Mouse (Mus musculus) MN1 (cell line): ENCODE results near the gene Agap2.

Experiments
- DNase-seq: peaks from one replicate; pipeline ENCODE4 v3.0.0-alpha.2; 2016; ENCODE audit warnings: low spot score

Gene Agap2

DNA sequence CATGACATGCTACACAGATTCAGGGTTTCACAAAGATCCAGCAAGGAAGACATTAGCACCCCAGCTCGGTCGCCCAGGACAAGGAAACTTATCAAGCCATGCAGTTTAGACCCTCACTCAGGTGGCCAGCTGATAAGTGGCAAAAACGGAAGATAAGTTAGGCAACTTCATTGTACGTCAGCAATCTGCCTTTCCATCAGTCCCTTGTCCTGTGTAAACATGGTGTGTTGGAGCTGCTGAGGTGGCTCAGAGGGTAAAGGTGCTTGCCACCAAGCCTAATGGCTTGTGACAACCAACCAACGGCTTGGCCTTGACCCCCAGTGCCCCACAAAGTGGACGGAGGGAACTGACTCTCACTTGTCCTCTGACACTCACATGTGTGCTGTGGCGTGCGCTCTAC, 25.3 kb downstream of the Agap2 start:
- DNase-seq: no peak

DNA sequence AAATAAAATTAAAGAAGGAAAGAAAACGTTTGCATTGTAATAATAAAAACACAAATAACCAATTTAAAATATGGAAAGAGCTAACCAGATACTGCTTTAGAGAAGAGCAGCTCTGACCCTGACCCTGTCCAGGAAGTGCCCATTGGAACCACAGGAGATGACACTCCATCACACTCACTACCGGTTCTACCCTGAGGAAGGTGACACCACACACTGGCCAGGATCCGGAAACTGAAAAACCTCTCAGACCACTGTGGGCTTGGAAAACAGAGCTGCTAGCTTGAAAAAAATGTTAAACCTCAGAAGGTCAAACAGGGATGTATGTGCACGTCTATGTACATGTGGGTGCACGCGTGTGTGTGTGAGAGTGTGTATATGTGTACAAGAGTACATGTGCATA, 26.1 kb downstream of the Agap2 start:
- no peak for DNase-seq

DNA sequence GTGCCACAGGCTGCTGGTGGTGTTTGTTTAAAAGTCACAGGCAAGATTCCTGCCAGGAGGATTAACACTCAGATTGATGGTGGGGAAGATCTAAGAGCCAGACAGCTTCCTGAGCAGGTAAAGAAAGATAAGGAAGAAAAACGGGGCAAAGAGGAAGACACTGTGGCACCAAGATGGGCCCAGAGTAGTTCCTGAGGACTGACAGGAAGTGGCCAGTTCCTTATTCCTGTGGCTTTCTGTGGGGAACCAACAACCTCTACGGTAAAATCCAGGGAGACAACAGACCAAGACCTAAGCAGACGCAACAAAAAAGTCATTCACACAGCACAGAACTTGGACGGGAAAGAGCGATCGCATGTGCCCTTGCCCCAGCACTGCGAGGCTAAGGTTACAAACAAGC, 28.5 kb downstream of the Agap2 start:
- no peak for DNase-seq

DNA sequence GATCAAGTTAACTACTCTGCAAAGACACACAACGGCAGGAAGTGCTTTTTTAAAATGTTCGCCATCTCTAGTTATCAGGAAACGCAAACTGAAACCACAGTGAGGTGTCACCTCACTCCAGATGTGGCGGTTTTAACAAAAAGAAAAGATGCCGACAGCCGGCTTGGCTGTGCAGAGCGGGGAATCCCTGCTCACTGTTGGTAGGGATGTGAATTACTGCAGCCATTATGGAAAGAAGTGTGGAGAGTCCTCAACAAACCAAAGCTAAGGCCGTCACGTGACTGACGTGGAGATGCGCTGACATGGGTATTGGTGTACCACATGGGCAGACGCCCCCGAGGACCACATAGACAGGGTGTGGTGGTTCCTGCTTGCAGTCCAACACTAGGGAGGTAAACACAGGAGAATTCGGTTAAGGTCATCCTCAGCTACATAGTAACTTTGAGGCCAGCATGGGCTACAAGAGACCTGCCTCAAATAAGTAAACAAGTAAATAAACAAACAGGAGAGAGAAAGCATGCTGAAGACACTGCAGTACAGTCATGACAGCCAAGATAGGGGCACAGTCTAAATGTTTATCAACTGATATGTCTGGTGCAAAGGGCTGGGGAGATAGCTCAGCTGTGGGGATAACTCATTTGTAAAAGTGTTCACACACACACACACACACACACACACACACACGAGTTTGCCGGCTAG, 32.6 kb downstream of the Agap2 start:
- no peak for DNase-seq

DNA sequence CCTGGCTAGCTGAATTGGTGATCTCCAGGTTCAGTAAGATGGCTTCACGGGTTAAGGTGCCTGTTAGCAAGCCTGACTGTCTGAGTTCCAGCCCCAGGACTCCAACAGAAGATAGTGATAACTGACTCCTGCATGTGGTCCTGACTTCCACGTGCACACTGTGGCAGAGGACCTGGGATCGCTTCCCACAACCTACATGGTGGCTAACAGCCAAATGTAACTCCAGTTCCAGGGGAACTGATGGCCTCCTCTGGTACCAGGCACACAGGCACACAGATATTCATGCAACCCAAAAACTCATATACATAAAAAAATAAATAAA, 33.1 kb downstream of the Agap2 start:
- DNase-seq: no peak

DNA sequence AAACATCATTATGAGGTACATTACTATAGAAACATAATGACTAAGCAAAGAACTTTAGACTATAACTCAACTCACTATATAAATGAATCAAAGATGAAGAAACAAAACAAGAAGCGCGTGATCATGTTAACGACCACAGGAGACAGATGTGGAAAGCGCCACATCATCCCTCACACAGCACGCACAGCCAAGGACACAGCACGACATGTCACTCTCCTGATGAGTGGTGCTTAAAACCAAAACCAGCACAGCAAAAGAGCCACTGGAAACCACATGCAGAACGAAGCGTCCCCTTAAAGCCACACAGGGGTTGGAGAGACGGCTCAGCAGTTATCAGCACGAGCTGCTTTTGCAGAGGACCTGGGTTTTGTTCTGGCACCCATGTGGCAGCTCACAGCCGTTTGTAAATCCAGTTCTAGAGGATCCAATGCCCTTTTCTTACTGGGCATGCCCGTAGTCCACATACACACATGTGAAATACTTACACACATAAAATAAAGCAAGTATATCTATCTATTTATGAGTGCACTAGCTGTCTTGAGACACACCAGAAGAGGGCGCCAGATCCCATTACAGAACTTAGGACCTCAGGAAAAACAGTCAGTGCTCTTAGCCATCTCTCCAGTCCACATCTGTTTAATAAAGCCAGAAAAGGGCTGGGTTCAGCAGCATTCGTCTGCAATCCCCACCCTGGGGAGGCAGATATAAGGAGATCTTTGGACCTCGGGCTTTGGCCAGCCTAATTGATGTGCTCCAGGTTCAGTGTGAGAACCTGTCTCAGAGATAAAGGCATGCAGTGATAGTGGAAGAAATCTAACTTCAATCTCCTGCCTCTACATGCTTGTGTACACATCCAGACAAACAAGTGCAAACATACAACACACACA, 36.2 kb downstream of the Agap2 start:
- no peak for DNase-seq

DNA sequence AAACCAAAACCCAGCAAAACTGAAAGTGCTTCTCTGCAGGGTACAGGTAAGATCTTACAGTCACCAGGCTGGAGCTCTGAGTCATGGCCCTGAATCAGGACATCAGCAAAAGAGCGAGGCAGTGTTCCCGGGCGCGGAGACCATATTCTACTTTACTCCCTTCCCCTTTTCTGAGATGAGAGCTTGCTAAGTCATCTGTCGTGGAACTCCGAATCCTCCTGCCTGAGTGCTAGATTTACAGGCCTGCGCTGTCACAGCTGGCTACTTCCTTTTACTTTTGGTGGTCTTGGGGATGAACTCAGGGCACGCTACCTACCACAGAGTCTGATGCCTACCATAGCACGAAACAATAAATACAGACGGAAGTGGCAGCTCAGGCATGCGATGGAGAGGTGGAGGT, 39.3 kb downstream of the Agap2 start:
- no peak for DNase-seq

DNA sequence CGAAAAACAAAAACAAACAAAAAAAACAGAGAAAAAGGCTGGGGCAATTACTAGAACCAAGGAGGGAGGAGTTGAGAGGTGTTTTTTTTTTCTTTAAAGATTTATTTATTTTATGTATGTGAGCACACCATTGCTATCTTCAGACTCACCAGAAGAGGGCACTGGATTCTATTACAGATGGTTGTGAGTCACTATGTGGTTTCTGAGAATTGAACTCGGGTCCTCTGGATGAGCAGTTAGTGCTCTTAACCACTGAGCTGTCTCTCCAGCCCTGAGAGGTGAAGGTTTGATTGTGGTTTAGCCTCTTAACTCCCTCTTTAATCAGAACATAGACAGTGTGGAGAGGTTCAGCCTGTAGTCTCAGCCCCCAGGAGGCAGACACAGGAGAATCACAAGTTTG, 40.0 kb downstream of the Agap2 start:
- DNase-seq: no peak

DNA sequence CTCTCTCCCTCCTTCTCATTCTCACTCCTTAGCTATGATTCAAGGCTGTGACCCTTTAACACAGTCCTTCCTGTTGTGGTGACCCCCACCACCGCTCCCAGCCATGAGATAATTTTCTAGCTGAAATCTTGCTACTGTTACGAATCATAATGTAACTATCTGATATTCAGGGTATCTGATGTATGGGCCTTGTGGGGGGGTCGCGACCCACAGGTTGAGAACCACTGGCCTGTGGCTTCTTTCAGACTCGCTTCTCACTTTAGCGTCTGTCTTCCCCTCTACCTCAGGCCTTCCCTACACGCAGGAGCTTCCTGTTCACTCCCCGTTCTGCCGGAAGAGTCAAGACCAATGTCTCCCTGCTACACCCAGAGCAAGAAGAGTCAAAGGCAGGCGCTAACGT, 43.4 kb downstream of the Agap2 start:
- DNase-seq: no peak

DNA sequence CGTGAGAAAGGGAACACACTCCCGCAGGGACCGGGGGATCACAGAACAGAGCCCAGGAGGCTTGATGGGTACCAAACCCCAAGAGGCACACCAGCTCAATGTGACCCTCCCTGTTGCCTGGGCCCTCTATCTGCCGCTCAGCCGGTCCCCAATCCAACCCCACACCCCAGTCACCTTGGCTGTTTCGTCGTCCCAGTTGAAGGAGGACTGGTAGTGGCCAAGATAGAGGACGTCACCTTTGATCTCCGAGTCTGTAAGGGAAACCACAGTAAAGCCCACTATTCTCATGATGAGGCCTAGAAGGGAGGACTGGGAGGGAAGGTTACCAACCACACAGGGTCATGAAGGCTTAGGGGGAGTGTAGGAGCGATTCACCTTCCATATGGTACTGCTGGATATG, 44.1 kb downstream of the Agap2 start:
- no peak for DNase-seq

DNA sequence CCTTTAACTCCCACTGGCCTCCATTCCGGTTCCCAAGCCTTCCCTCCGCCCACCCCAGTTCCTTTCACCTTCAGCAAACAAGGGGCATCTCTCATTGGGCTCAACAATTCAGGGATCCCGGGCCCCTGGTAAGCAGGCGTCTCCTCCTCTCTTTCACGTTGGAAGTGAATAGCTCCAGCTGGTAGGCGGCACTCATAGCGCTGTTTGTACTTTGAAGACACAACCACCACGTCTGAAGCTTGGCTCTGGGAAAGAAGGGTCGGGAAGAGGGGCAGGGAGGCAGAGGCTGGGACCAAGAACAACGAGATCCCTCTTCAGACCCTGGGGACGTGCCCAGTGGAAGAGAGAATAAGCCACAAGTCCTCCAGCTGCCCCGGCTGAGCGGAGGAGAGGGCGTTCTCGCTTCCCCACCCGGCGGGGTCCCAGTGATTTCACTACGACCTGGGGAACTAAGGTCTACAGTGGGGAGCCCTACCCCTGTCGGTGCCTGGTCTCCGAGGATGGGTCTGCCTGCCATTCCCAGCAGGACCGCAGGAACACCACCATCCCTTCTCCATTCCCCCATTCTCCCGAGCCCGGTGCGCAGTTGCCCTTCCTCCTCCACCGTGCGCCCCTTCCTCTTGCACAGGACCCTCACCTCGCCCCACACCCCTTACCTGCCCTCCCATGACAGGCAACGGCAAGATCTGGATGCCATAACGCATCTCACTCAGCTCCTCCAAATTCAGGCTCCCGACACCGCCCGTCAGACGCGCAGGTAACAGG, 45.4 kb downstream of the Agap2 start:
- peak; percentile 60 for DNase-seq

DNA sequence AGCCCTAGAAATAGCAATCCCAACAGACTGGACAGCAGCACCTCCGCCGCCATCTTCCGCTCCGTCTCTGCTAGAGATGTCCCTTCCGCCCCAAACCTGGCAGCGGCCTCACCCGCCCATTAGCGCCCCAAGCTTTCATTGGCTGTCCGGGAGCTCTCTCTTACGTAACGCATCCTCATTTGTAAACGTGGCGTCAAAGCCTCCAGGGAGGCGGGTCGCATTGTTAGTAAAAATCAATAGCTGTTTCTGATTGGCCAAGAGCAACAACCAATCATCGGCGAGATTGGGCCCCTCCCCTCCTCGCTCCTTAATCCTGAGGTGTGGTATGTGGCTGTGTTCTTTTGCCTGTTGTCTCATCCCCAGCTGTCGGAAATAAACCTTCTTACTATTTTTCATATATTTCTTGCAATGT, 46.0 kb downstream of the Agap2 start, which contains the start of gene Os9:
Gene Os9, minus strand, starts transcription at position 66 of the 412 bp plus-strand sequence.
- peak; percentile 100 for DNase-seq

DNA sequence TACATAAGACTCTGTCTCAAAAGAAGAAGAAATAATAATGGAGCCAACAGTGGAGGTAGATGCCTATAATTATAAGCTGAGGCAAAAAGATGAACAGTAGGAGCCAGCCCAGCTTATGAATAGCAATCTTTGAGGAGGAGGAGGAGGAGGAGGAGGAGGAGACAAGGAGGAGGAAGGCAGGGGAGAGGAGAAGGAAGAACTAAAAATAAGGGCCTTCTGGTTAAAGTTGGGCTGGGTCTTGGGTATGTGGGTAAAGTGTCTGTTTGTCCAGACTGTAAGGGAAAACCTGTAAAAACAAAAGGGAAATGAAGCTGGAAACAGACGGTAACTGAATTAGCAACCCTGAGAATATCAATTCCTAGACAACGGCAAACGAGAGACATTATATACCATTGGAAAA, 46.9 kb downstream of the Agap2 start:
- no peak for DNase-seq

DNA sequence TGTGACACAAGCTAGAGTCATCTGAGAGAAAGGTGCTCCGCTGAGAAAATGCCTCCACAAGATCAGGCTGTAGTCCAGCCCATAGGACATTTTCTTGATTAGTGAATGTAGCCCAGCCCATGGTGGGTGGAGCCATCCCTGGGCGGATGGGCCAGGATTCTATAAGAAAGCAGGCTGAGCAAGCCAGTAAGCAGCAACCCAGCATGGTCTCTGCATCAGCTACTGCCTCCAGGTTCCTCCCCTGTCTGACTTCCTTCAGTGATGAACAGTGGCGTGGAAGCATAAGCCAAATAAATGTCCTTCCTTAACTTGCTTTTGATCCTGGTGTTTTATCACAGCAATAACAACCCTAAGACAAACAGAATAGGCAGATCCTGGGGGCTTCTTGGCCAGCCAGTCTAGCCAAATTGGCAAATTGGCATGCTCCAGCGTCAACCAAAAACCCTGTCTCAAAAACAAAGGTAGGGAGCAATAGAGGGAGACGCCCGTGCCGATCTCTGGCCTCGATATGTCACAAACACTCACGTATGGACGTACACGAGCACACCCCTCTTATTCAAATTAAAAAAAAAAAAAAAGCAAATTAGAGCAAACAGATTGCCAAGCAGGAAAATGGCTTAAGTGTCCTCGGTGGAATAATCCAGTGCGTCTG, 47.8 kb downstream of the Agap2 start:
- DNase-seq: peak; percentile 93

DNA sequence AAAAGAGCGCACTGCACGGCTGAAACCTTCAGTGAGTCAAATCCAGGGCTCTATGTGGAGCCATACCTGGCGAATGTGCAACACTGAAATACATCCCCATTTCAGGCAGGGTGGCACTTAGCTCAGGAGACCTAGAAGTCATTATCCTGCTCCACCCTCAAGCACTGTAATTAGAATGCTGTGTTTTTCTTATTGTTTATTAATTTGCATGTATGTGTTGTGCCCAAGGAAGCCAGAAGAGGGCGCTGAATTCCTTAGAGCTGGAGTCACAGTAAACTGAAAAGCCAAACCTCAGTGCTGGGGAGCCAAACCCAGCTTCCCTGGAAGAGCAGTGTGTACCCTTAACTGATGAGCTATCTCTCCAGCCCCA, 48.3 kb downstream of the Agap2 start:
- DNase-seq: peak; percentile 92

DNA sequence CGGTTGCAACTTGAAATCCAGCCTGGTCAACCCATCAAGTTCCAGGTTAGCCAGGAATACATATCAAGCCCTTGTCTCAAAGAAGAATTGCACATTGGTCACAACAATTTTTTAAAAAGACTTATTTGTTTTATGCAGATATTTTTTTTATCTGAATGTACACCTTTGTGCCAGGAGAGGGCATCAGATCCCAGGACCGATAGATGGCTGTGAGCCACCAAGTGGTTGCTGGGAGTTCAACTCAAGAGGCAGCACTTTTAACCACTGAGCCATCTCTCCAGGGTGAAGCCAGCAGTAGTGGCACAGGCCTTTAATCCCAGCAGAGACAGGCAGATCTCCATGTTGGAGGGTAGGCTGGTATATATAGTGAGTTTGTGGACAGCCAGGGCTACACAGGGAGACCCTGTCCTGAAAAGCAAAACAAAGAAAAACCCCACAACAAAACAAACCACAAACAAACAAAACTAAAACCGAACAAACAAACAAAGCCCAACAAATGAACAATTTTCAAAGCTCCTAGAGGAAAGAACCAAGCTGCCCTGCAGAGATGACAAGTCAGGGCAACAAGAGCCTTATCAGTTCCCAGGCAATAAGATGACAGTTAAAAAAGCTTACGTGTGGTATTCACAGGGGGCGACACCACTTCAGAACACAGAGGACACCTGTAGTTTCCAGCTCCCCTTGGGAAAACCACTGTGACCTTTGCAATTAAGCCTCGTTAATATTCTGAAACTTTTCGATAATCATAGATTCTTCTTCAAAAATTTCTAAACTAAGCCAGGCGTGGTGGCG, 50.3 kb downstream of the Agap2 start:
- DNase-seq: peak; percentile 82

DNA sequence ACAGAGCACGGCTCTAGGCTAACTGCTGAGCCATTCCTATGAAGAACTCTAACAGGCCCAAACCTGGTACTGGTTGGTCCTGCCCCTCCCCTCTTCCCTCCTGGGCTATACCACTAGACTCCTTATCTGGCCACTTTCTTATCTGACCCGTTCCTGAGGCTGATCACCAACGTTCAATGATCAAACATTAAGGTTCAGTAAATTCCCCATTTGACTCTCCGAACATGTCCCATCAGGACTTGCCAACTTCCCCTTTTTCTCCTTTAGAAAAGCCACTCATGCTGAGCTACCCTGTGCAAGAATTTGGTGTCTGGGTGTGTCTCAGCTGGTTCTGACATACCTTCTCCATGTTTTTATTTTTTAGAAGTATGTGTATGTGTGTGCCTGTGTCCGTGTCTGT, 51.5 kb downstream of the Agap2 start:
- no peak for DNase-seq

DNA sequence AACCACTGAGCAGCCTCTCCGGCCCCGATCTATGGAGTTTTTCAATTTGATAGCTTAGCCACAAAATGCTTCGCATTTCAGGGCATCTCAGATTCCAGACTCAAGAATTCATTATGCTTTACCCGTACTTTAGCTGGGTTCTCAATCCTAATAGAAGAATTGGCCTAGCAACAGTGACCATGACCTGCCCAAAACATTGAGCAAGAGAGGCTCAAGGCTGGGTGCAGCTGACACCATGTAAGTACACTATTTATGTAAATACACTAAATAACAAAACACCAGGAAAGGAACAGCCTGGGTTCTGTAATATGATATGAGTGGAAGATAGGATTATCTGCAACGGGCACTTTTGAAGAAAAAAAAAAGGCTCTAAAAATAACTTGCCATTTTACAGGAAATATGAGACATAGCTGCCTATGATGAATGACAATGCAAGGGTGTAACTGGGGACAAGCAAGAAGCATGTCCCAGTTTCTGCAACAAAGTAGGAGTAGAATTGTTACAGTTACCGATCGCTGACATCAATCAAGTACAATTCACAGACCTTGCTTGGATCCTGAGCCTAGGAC, 52.7 kb downstream of the Agap2 start:
- no peak for DNase-seq

DNA sequence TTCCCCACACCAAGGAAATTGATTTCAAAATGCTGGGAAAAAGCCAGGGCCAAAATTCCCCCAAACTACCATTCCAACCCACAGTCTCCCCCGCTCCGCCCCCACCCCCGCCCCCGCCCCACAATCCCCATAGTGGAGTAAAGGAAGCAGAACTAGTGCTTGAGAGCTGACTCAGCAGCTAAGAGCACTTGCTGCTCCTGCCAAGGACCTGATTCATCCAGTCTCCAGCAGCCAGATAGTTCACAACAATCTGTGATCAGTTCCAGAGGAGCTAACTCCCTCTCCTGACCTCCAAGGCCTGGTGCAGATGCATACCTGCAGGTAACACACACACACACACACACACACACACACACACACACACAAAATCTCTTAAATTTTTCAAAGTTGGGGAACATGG, 54.3 kb downstream of the Agap2 start:
- no peak for DNase-seq

DNA sequence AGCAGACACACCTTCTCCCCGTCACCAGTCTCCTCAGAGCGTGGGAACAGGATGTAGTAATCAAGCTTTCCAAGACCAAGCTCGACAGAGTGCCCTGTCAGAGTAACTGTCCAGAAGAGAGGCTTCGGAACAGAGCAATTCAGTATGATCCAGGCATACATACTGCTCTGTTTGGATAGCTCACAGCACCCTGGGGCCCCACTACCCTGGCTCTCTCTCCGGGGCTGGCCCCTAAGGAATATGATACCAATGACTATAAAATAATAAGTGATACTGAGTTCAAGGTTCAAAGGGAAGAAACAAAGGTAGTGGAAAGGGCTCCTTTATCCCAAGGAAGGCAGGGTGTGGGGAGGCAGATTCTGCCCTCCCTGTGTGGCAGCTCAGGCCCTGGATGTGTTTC, 57.4 kb downstream of the Agap2 start:
- DNase-seq: no peak

DNA sequence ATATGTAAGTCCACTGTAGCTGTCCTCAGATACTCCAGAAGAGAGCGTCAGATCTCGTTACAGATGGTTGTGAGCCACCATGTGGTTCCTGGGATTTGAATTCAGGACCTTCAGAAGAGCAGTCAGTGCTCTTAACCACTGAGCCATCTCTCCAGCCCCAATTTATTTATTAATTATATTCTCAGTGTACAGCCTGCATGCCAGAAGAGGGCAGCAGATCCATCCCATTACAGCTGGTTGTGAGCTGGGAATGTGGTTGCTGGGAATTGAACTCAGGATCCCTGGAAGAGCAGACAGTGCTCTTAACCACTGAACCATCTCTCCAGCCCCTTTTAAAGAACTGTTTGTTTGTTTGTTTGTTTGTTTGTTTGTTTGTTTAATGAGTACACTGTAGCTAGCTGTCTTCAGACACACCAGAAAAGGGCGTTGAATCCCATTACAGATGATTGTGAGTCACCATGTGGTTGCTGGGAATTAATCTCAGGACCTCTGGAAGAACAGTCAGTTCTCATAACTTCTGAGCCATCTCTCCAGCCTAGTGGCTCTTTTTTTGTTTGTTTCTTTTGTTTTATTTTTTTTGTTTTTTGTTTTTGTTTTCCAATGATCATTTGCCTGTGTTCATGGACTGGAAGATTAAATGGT, 59.4 kb downstream of the Agap2 start:
- peak; percentile 61 for DNase-seq
